Mouse (Mus musculus) midbrain, embryonic 14.5 days (tissue): ENCODE results near the gene Gpd2. TPM values are rescaled to one million over a fixed set of nuclear protein-coding genes. Genes with fewer than 3 reads are reported as not detected.

Experiments used
- ATAC-seq: fragments of 200-750 bp; cut with Nextera tagmentation; 2 replicates; pipeline ENCODE4 v1.8.0; 2017; ENCODE audit warnings: moderate number of reproducible peaks, moderate library complexity; ENCODE audit not compliant: low FRiP score, low TSS enrichment
- DNase-seq: peaks from one replicate; pipeline ENCODE4 v3.0.0-alpha.2; 2015
- H3K27ac ChIP-seq: fragments of 300-500 bp; sonication (generic); replicated peaks from 2 replicates; pipeline ENCODE4 v1.5.1; 2014; ENCODE audit warnings: mild to moderate bottlenecking, low read depth, low read length, moderate library complexity
- H3K27me3 ChIP-seq: fragments of 300-500 bp; sonication (generic); 2 replicates; pipeline ENCODE4 v1.6.1; 2014; ENCODE audit warnings: low read length, control low read depth, mixed read lengths; ENCODE audit not compliant: control insufficient read depth, insufficient read depth
- H3K36me3 ChIP-seq: fragments of 300-500 bp; sonication (generic); 2 replicates; pipeline ENCODE4 v1.6.1; 2014; ENCODE audit warnings: low read length, control low read depth; ENCODE audit not compliant: control insufficient read depth, insufficient read depth
- H3K4me1 ChIP-seq: fragments of 300-500 bp; sonication (generic); 2 replicates; pipeline ENCODE4 v1.6.1; 2014; ENCODE audit warnings: mild to moderate bottlenecking, antibody characterized with exemption, low read length, control low read depth; ENCODE audit not compliant: control insufficient read depth, insufficient read depth
- H3K4me2 ChIP-seq: fragments of 300-500 bp; sonication (generic); 2 replicates; pipeline ENCODE4 v1.6.1; 2014; ENCODE audit warnings: mild to moderate bottlenecking, low read length, moderate library complexity
- H3K4me3 ChIP-seq: fragments of 300-500 bp; sonication (generic); replicated peaks from 2 replicates; pipeline ENCODE4 v1.5.1; 2014; ENCODE audit warnings: low read depth, low read length
- H3K9ac ChIP-seq: fragments of 300-500 bp; sonication (generic); replicated peaks from 2 replicates; pipeline ENCODE4 v1.6.1; 2014; ENCODE audit warnings: mild to moderate bottlenecking, low read length, moderate library complexity
- H3K9me3 ChIP-seq: fragments of 300-500 bp; sonication (generic); 2 replicates; pipeline ENCODE4 v1.6.1; 2016; ENCODE audit warnings: low read length, control low read depth, mixed read lengths; ENCODE audit not compliant: control insufficient read depth
- WGBS: fragments of 180-500 bp; shearing (Covaris S2); extraction: QIAGEN DNeasy Blood & Tissue Kit; methylation state at CpG from one replicate; pipeline ENCODE4 v1.1.7; 2014; 5-methylcytosine and 5-hydroxymethylcytosine counted together
- polyA plus RNA-seq: library from polyadenylated mRNA; unstranded; fragments of >200 nt; fragmentation: Nextera tagmentation; extraction: Ambion mirVana; gene quantifications from 2 replicates; pipeline ENCODE4 v1.2.1, GENCODE M21; 2014

Gene Gpd2
- polyA plus RNA-seq, 1 experiment from 2014 or later = 13.7 TPM

DNA sequence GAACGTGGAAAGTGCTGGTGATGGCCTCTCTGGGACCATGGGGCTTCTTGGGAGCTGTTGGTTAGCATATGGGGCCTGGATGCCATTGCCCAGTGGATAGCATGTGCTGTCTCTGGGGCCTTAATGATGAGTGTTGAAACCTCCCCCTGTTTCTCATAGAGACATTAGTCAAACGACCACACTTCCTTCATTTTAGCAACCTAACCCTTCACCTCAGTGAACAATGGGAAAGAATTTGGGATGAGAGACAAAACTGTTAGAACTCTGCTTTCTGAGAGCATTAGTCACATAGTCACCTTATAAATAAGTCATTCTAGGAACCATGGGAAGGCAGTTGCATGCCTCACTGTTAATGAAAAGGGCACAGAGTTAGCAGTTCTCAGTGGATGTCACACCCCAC is 1.9 kb downstream of the Gpd2 start:
- ATAC-seq (no peak), DNase-seq (no peak)
- Histone ChIP-seq H3K9ac (no peak overlapping the region), H3K4me1 (peaks cover 11% of the 10 kb centered on the region), H3K27me3 (peaks cover 21% of the 10 kb centered on the region), H3K4me2 (no peak overlapping the region; the same call in 1 of the 2 replicates), H3K4me3 (no peak overlapping the region), H3K9me3 (no peaks in the 10 kb centered on the region), H3K36me3 (no peaks in the 10 kb centered on the region), H3K27ac (no peak overlapping the region)
- WGBS = 25% methylated on average over 2 of the region's 2 CpGs

DNA sequence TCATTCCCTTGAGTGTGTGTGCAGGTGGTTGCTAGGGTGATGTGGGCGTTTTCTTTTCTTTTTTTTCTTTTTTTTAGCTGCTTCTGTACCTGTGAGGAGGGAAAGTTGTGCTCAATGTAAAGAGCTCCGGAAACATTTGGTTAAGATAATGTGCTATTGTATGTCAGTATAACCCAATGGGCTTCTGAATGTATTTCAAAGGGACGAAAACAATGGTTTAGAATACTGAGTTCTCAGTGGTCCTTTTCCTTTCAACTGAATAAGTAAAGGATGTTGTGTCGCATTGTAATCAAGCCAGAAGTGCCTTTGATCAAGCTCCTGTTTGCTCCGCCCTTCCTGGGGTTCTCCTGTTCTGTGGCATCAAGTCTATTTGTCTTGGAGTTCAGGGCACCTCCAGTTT is 6.6 kb downstream of the Gpd2 start:
- no peak for DNase-seq
- no peak for ATAC-seq
- WGBS = 53% methylated on average over 5 of the region's 5 CpGs
- 0 out of 2 replicates have a peak, but pooled peaks cover 2% of the 10 kb centered on the region for H3K4me1 ChIP-seq
- no peaks in the 10 kb centered on the region for H3K36me3 ChIP-seq
- no peak overlapping the region for H3K9ac ChIP-seq
- H3K4me2 ChIP-seq = no peak overlapping the region
- peaks cover 7% of the 10 kb centered on the region for H3K27me3 ChIP-seq
- H3K9me3 ChIP-seq = no peaks in the 10 kb centered on the region
- no peak overlapping the region for H3K27ac ChIP-seq
- no peak overlapping the region for H3K4me3 ChIP-seq

DNA sequence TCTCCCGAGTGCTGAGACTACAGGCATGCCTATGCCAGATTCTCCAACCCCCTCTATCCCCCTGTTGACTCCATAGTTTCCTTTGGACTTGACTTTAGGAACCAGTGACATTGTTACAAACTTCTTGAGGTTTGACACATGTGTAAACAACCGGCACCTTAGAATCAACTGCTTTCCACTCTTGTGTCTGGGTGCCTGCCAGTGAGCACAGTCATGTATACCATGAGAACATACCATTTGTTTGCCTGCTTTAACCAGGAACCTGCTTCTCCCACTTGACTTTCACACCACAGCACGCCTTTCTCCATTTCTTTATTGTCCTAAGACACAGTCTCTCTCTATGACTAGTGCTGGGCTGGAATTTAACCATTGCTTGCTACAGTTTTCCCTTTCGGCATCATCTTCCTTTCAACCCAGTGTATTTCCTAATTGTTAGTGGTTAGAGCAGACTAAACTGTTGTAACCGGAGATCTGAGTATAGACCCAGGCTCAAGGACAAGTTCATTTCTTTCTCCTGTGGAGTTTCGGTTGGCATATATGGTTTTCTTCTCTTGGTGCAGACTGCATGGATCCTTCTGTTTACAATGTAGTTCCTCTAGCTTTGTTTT is 8.4 kb downstream of the Gpd2 start:
- Histone ChIP-seq H3K4me2 (no peak overlapping the region), H3K36me3 (no peaks in the 10 kb centered on the region), H3K27ac (no peak overlapping the region), H3K27me3 (no peaks in the 10 kb centered on the region), H3K9ac (no peak overlapping the region), H3K4me3 (no peak overlapping the region), H3K9me3 (no peaks in the 10 kb centered on the region), H3K4me1 (no peaks in the 10 kb centered on the region)
- 94% methylated on average over 6 of the region's 6 CpGs for WGBS
- DNase-seq = no peak
- no peak for ATAC-seq

DNA sequence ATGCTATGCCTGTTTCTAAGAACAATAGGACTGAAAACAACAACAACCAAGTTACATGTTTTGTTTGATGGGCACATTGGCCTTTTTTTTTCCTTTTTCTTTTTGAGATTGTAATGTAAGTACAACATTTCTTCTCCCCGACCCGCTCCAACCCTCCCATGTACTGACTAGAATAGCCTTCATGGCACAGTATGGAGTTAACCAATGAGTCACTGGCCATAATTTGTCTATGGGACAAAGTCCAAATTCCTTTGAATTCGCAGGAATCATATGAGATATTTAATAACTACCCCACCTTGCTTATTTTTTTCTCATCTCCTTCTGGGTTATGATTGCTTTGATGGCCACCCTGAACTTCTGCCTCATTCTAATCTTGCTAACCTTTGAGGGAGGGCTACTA is 12.7 kb downstream of the Gpd2 start:
- H3K4me3 ChIP-seq = no peak overlapping the region
- H3K9ac ChIP-seq = no peak overlapping the region
- H3K27ac ChIP-seq = no peak overlapping the region
- no peaks in the 10 kb centered on the region for H3K9me3 ChIP-seq
- WGBS = 92% methylated on average over 3 of the region's 3 CpGs
- H3K27me3 ChIP-seq = no peaks in the 10 kb centered on the region
- ATAC-seq (no peak), DNase-seq (no peak)
- no peaks in the 10 kb centered on the region for H3K36me3 ChIP-seq
- no peaks in the 10 kb centered on the region for H3K4me1 ChIP-seq
- no peak overlapping the region for H3K4me2 ChIP-seq

DNA sequence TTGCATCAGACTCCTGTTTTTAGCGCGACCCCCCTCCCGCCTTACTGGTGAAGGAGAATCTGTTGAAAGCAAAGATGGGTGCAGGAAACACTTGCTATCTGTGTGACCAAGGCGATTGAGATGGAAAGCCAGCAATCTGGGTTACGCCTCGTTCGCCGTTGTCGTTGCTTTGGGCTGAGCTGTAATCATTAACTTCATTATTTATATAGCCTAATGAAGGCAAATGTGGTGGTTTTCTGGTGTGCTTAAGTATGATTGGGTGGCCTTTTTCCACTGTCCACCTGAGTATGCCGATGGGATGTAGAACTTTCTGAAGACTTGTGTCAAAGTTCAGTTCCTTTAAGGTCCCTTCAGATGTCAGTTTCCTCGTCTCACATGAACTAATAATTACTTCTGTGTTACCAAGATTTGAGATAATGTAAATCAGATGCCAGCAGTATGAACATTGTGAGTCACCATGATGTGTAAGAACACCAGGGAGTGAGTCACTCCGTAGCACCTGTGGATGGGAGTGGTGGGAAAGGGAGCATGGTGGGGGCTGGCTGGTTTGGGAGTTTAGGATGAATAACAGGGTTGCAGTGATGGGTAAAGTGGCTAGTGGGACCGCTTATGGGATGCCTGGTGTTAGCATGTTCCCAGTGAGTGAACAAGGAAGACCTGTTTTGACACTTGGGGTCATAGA is 14.3 kb downstream of the Gpd2 start:
- H3K27ac ChIP-seq = no peak overlapping the region
- 96% methylated on average over 13 of the region's 13 CpGs for WGBS
- DNase-seq = no peak

DNA sequence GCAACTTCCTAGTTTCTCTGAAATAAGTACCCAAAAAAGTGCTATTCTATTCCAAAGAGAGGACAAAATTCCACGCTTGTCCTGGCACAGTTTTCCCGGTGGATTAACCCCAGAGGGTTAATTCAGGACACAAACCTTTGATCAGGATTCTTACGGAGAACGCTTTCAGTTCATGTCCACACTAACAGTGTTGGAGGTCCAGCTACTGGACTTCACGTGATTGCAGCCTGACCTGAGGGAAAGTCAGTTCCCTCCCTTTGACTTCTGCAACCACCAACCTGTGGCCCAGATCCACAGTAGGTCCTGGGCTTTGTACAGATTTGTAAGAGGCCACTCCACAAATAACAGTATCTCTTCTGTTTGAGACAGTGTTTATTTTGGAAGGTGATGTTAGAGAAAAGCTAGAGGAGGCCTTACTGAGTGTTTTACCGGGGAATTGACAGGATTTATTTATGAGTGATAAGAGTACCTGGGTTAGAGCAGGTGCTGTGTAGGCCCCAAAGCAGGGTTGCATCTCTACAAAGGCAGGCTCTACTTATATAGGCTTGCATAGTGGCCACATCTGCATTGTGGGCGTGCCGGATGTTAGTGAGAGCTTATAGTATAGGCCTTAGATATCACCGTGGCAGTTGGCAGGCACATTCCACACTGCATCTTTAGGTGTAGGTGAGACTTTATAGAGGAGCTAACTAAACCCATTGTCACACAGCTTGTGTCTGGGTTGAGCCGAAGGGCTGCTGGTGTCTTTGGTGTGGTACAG is 15.3 kb downstream of the Gpd2 start:
- H3K27me3 ChIP-seq = no peaks in the 10 kb centered on the region
- H3K4me2 ChIP-seq = no peak overlapping the region
- no peak overlapping the region for H3K27ac ChIP-seq
- no peak overlapping the region for H3K4me3 ChIP-seq
- 0 out of 2 replicates have a peak, but pooled peaks cover 3% of the 10 kb centered on the region for H3K4me1 ChIP-seq
- no peaks in the 10 kb centered on the region for H3K9me3 ChIP-seq
- no peak for DNase-seq
- 69% methylated on average over 10 of the region's 10 CpGs for WGBS
- H3K9ac ChIP-seq = no peak overlapping the region
- ATAC-seq = no peak
- no peaks in the 10 kb centered on the region for H3K36me3 ChIP-seq

More for the DNA sequence above, 14.3 kb downstream of the Gpd2 start:
- Histone ChIP-seq H3K4me1 (0 out of 2 replicates have a peak, but pooled peaks cover 3% of the 10 kb centered on the region), H3K36me3 (no peaks in the 10 kb centered on the region), H3K4me2 (no peak overlapping the region), H3K27me3 (no peaks in the 10 kb centered on the region), H3K4me3 (no peak overlapping the region), H3K9ac (no peak overlapping the region), H3K9me3 (no peaks in the 10 kb centered on the region)
- ATAC-seq = no peak

DNA sequence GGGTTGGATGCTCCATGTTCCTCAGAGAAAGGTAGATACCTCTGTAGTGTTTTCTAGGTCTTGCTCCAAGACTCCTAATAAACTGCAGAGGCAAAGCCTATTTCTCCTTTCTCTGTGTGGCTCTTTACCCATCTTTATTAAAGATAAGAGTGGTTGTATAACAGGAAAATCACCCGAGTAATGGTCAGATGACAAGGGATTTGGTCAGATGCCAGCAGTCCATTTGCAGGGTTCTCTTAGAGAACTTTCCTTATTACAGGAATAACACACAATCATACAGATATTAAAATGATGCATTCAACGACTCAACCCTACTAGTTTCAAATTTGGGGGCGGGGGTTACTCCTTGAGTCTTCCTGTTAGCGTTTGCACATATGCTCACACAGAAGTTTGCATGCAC is 16.8 kb downstream of the Gpd2 start:
- Histone ChIP-seq H3K4me2 (no peak overlapping the region), H3K9ac (no peak overlapping the region), H3K27ac (no peak overlapping the region), H3K4me1 (0 out of 2 replicates have a peak, but pooled peaks cover 3% of the 10 kb centered on the region), H3K27me3 (no peaks in the 10 kb centered on the region), H3K9me3 (no peaks in the 10 kb centered on the region), H3K36me3 (no peaks in the 10 kb centered on the region), H3K4me3 (no peak overlapping the region)
- ATAC-seq (no peak), DNase-seq (no peak)
- 91% methylated on average over 4 of the region's 4 CpGs for WGBS

DNA sequence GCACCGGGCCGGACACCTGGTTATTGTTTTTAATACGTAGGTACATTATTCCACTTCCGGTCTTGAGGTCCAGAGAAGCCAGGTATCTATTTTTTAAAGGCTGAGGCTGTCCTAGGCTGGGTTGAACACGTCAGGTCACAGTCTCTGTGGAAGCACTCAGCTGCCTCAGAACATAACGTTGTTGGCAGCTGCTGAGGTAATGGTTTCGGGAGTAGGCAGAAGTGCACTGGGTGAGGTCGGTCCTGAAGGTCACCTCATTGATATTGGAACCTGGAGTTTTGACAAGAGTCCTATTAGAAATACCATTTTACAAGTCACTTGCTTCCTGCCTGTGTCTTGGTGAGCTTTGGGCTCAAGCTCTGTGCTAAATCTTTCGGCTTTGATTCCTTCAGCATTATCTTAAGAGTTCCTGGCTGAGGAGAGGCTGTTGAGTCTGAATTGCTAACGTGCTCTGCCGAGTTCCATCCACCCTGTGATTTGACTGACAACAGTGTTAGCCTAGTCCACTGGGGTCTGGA is 17.8 kb downstream of the Gpd2 start:
- Histone ChIP-seq H3K9me3 (no peaks in the 10 kb centered on the region), H3K27me3 (no peaks in the 10 kb centered on the region), H3K4me1 (0 out of 2 replicates have a peak, but pooled peaks cover 3% of the 10 kb centered on the region), H3K4me3 (no peak overlapping the region), H3K36me3 (no peaks in the 10 kb centered on the region), H3K4me2 (no peak overlapping the region), H3K27ac (no peak overlapping the region), H3K9ac (no peak overlapping the region)
- DNase-seq (no peak), ATAC-seq (no peak)
- WGBS = 69% methylated on average over 11 of the region's 11 CpGs
